Mouse (Mus musculus): ENCODE data around the gene Gm11634. TPM values are rescaled to one million over a fixed set of nuclear protein-coding genes. Genes with fewer than 3 reads are reported as not detected.
A peak's percentile ranks its signal among the peaks of the same experiment; 100 is the strongest.

Gm11634 gene
- polyA plus RNA-seq, 1 experiment from 2014 or later = not detected

DNA sequence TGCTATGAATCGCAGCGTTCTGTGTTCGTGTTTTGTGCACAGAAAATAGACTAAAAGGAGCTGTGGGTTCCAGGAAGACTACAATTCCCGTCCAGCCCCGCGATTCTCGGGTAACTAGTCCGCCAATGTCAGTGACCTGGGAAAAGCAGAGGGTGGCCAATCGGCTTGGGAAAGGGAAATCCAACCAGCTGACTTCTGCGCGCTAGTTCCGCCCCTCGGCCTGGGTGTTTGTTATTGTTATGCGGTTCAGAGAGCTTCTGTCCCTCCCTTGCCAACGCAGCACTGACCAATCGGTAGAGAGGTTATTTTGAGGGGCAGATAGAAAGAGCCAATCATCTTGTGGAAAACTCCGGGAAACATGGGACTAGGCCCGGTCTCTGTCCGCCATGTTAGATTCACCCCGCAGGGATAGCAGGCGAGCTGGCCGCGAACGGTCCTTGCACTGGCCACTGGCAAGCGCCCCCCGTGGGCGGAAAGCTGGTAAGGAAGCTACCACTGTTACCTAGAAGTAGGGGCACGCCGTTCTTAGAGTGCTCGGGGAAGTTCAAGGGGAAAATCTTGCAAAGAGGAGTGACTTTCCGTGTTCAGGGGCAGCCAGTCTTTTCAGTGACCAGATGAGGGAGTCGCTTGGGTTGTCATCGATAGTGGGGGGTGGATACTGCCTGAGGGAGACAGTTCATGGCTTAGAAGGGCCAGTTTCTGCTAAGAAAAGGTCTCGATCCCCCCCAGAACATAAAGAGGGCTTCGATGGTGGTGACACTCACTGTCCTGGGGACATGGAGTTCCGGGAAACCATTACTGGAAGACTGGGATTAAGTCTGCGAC lies 46.4 kb downstream of the Gm11634 start:
- H3K9me3 ChIP-seq (replicated peaks) = no peaks in the 10 kb centered on the region
- peaks cover 34% of the 10 kb centered on the region for H3K4me1 ChIP-seq
- peak; percentile 94 for ATAC-seq
- peaks cover 50% of the 10 kb centered on the region for H3K36me3 ChIP-seq
- peak overlapping the region; percentile 89 for H3K9ac ChIP-seq
- H3K4me2 ChIP-seq = peak overlapping the region; percentile 85
- no peaks in the 10 kb centered on the region for H3K27me3 ChIP-seq (replicated peaks)
- H3K27ac ChIP-seq = peak overlapping the region; percentile 93
- WGBS (ENCODE audit: insufficient replicate concordance) = under 1% methylated on average over 37 of the region's 37 CpGs
- peak overlapping the region; percentile 74 for H3K4me3 ChIP-seq

DNA sequence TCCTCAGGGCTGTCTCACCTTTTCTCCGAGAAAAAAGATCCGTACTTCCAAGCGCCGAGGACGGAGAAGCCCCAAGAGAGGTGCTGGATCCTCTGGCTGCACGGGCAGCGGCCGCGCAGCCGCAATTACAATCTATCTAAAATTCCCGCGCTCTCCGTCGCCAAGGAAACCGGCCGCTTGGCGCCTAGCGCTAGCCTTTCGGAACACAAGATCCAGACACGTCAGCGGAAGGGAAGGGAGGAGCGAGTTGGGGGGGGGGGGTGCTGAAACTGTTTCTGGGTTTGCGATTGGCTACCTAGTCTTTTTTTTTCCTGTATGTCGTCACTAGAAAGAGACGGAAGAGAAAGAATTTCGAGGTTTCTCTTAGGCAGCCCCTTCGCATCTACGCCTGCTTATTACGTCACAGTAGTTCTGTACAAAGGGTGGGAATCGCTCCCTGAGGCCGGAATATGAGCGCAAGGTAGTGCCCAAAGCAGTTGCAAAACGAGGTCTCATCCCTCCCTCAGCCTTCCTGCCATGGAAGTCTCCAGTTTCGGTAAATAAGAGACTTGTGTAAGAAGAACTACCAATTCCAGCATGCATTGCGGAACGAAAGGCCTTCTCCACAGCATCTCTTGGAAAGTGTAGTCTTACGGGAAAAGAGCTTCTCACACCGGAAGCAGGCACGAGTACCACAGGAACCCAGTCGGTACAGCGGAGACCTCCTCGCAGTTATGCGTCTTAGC lies 47.1 kb downstream of the Gm11634 start, which contains the start of the genes Brca1 and Nbr1:
Gene Brca1, minus strand, starts transcription at position 205 of the 725 bp plus-strand sequence.
Gene Nbr1, plus strand, starts transcription at position 399 of the 725 bp plus-strand sequence.
- ATAC-seq = peak; percentile 74
- Histone ChIP-seq H3K36me3 (peaks cover 51% of the 10 kb centered on the region), H3K27ac (peak within 1 kb of the TSS; percentile 93), H3K4me1 (peaks cover 31% of the 10 kb centered on the region), H3K27me3 (replicated peaks) (no peaks in the 10 kb centered on the region), H3K4me2 (peak within 1 kb of the TSS; percentile 85), H3K9ac (peak within 1 kb of the TSS; percentile 89), H3K4me3 (peak within 1 kb of the TSS; percentile 74), H3K9me3 (replicated peaks) (no peaks in the 10 kb centered on the region)
- 2% methylated on average over 43 of the region's 43 CpGs for WGBS (ENCODE audit: insufficient replicate concordance)

DNA sequence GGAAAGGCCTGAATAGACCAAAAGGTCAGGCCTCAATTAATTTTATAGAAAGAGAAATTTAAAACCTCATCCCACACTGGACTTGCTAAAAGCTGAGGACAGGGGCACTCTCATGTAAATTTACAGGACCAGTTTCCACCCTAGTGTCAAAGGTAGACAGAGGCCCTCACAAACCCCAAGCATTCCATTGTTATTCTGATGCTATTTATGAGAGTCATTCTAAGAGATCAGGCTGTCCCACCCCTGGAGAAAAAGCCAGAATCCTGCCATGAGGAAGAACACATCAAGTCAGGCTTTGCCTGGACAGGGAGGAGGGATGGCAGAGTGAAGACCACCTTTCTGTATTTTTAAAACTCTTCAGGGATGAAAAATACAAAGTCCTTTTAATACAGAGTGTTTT lies 50.5 kb downstream of the Gm11634 start:
- Histone ChIP-seq H3K9me3 (replicated peaks) (no peaks in the 10 kb centered on the region), H3K4me3 (no peak overlapping the region), H3K27me3 (replicated peaks) (no peaks in the 10 kb centered on the region), H3K9ac (no peak overlapping the region), H3K4me2 (no peak overlapping the region), H3K36me3 (peaks cover 66% of the 10 kb centered on the region), H3K4me1 (peaks cover 21% of the 10 kb centered on the region), H3K27ac (no peak overlapping the region)
- ATAC-seq = no peak

DNA sequence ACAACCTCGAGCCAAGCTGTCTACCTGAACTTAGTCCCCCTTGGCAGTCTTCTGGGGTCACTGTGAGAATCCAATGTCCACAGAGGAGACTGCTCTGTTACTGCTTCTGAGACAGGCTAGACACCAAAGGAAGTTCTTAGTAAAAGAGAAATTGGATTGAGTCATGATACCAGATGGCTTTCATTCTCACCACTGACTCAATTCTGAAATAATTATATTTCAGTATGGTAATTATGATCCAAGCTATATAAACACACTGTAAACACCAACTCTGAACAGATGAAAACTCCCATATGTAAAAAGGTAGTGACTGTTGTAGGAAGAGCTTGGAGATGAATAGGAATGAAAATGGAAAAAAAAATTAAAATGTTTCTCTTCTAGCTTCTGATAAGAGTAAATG lies 54.9 kb downstream of the Gm11634 start:
- ATAC-seq = no peak
- no peaks in the 10 kb centered on the region for H3K27me3 ChIP-seq (replicated peaks)
- 68% methylated on average over 1 of the region's 1 CpGs for WGBS (ENCODE audit: insufficient replicate concordance)
- H3K36me3 ChIP-seq = peaks cover 96% of the 10 kb centered on the region
- H3K4me1 ChIP-seq = peaks cover 10% of the 10 kb centered on the region; the same call in 1 of the 2 replicates
- H3K27ac ChIP-seq = no peak overlapping the region
- H3K4me3 ChIP-seq = no peak overlapping the region
- H3K4me2 ChIP-seq = no peak overlapping the region
- H3K9me3 ChIP-seq (replicated peaks) = no peaks in the 10 kb centered on the region
- no peak overlapping the region; the same call in 1 of the 2 replicates for H3K9ac ChIP-seq

Other genes with a start within 250 kb of the Gm11634 start
- gene G6pc, start 231.7 kb downstream of the Gm11634 start, polyA plus RNA-seq (2016; fragmentation: Nextera tagmentation; extraction: Ambion mirVana) = not detected in 2 replicates
- gene Aarsd1, start 181.6 kb downstream of the Gm11634 start, polyA plus RNA-seq (2016; fragmentation: Nextera tagmentation; extraction: Ambion mirVana) = 67.0 and 72.7 TPM in 2 replicates
- gene Gm27029, start 174.5 kb downstream of the Gm11634 start, polyA plus RNA-seq (2016; fragmentation: Nextera tagmentation; extraction: Ambion mirVana) = 3.6 and 4.2 TPM in 2 replicates
- gene Rundc1, start 174.2 kb downstream of the Gm11634 start, polyA plus RNA-seq (2016; fragmentation: Nextera tagmentation; extraction: Ambion mirVana) = 9.8 TPM in 2 replicates
- 1.3 and 2.1 TPM in 2 replicates for gene Ptges3l, start 173.9 kb downstream of the Gm11634 start, polyA plus RNA-seq (2016; fragmentation: Nextera tagmentation; extraction: Ambion mirVana)
- 378 and 390 TPM in 2 replicates for gene Rpl27, start 157.0 kb downstream of the Gm11634 start, polyA plus RNA-seq (2016; fragmentation: Nextera tagmentation; extraction: Ambion mirVana)
- 35.8 and 37.1 TPM in 2 replicates for gene Ifi35, start 150.8 kb downstream of the Gm11634 start, polyA plus RNA-seq (2016; fragmentation: Nextera tagmentation; extraction: Ambion mirVana)
- 3.6 and 3.9 TPM in 2 replicates for gene Rnd2, start 134.3 kb downstream of the Gm11634 start, polyA plus RNA-seq (2016; fragmentation: Nextera tagmentation; extraction: Ambion mirVana)
- 11.8 and 12.2 TPM in 2 replicates for gene Vat1, start 133.0 kb downstream of the Gm11634 start, polyA plus RNA-seq (2016; fragmentation: Nextera tagmentation; extraction: Ambion mirVana)
- gene Brca1, start 47.3 kb downstream of the Gm11634 start, polyA plus RNA-seq (2016; fragmentation: Nextera tagmentation; extraction: Ambion mirVana) = 17.2 and 17.4 TPM in 2 replicates
- gene Nbr1, start 47.1 kb downstream of the Gm11634 start, polyA plus RNA-seq (2016; fragmentation: Nextera tagmentation; extraction: Ambion mirVana) = 45.1 and 47.9 TPM in 2 replicates
- 5.0 and 5.3 TPM in 2 replicates for gene Tmem106a, start 17.0 kb downstream of the Gm11634 start, polyA plus RNA-seq (2016; fragmentation: Nextera tagmentation; extraction: Ambion mirVana)
- 11.8 and 12.4 TPM in 2 replicates for gene Rdm1, start 27.9 kb upstream of the Gm11634 start, polyA plus RNA-seq (2016; fragmentation: Nextera tagmentation; extraction: Ambion mirVana)
- 1.0 and 1.3 TPM in 2 replicates for gene Arl4d, start 66.3 kb upstream of the Gm11634 start, polyA plus RNA-seq (2016; fragmentation: Nextera tagmentation; extraction: Ambion mirVana)
- gene Dhx8, start 133.7 kb upstream of the Gm11634 start, polyA plus RNA-seq (2016; fragmentation: Nextera tagmentation; extraction: Ambion mirVana) = 25.6 and 26.3 TPM in 2 replicates
- 1.4 and 2.0 TPM in 2 replicates for gene Etv4, start 186.1 kb upstream of the Gm11634 start, polyA plus RNA-seq (2016; fragmentation: Nextera tagmentation; extraction: Ambion mirVana)